Mouse (Mus musculus) liver, embryonic 14.5 days (tissue): ENCODE results near the gene Stxbp1.

Experiments
- CTCF ChIP-seq: IDR thresholded peaks from 2 replicates; pipeline ENCODE4 v1.5.1; 2016; ENCODE audit warnings: antibody characterized with exemption, low read depth, control low read depth
- EP300 ChIP-seq: IDR thresholded peaks from 2 replicates; pipeline ENCODE4 v1.6.1; 2016; ENCODE audit warnings: antibody characterized with exemption, low read depth

- TF ChIP-seq CTCF, result no peak
- TF ChIP-seq EP300, result no peak
These were observed 58.5 kb downstream of the Stxbp1 start for GRCm38 (mm10) chr2:32788581-32788980.
